Mouse (Mus musculus): ENCODE results near the gene Ell.
A peak's percentile ranks its signal among the peaks of the same experiment; 100 is the strongest.

Gene Ell

GRCm38 (mm10) chr8:70615281-70615680, 76.0 kb downstream of the Ell start:
- no peak for DNase-seq (ENCODE audit: low read depth)

GRCm38 (mm10) chr8:70615894-70616293, 76.6 kb downstream of the Ell start, which contains the start of gene Lrrc25:
TSS of gene Lrrc25 (plus strand) at chr8:70616155.
- DNase-seq (ENCODE audit: low read depth): no peak

- DNase-seq (ENCODE audit: low read depth): peak; percentile 62
Measured at GRCm38 (mm10) chr8:70616645-70617044, 77.4 kb downstream of the Ell start.

GRCm38 (mm10) chr8:70617985-70618384, 78.7 kb downstream of the Ell start:
- peak; percentile 41 for DNase-seq (ENCODE audit: low read depth)

- DNase-seq (ENCODE audit: low read depth): peak; percentile 98
Measured at GRCm38 (mm10) chr8:70618888-70619334, 79.7 kb downstream of the Ell start.

- no peak for DNase-seq (ENCODE audit: low read depth)
Measured at GRCm38 (mm10) chr8:70622220-70622619, 83.0 kb downstream of the Ell start.

GRCm38 (mm10) chr8:70625104-70625503, 85.8 kb downstream of the Ell start:
- peak; percentile 69 for DNase-seq (ENCODE audit: low read depth)

- DNase-seq (ENCODE audit: low read depth): peak; percentile 70
Measured at GRCm38 (mm10) chr8:70627041-70627440, 87.8 kb downstream of the Ell start.

GRCm38 (mm10) chr8:70628986-70629490, 89.8 kb downstream of the Ell start:
- no peak for DNase-seq (ENCODE audit: low read depth)

- DNase-seq (ENCODE audit: low read depth): peak; percentile 94
Measured at GRCm38 (mm10) chr8:70629574-70630531, 90.6 kb downstream of the Ell start.

- peak; percentile 92 for DNase-seq (ENCODE audit: low read depth)
Measured at GRCm38 (mm10) chr8:70630532-70631381, 91.5 kb downstream of the Ell start.

GRCm38 (mm10) chr8:70631436-70631835, 92.2 kb downstream of the Ell start:
- peak; percentile 74 for DNase-seq (ENCODE audit: low read depth)

- no peak for DNase-seq (ENCODE audit: low read depth)
Measured at GRCm38 (mm10) chr8:70632346-70632892, 93.2 kb downstream of the Ell start, which contains the start of gene Gdf15. TSS of gene Gdf15 (minus strand) at chr8:70632456.

GRCm38 (mm10) chr8:70634066-70634465, 94.8 kb downstream of the Ell start:
- peak; percentile 86 for DNase-seq (ENCODE audit: low read depth)

- DNase-seq (ENCODE audit: low read depth): peak; percentile 89
Measured at GRCm38 (mm10) chr8:70635527-70635926, 96.3 kb downstream of the Ell start.

GRCm38 (mm10) chr8:70636838-70637237, 97.6 kb downstream of the Ell start:
- no peak for DNase-seq (ENCODE audit: low read depth)

GRCm38 (mm10) chr8:70638752-70639151, 99.5 kb downstream of the Ell start:
- no peak for DNase-seq (ENCODE audit: low read depth)
